Comparison of ENCODE assay signal across 8 mouse cellular contexts in genomic region chr19:5817703-5818589, GRCm38 (mm10). TPM values are rescaled to one million over a fixed set of nuclear protein-coding genes. Genes with fewer than 3 reads are reported as not detected.
DNase-seq lines count a peak whose midpoint lies in the region; ATAC-seq lines count a peak whose summit lies in the region.

No protein-coding gene starts in this region.

- H3K36me3 ChIP-seq in hindbrain, embryonic 15.5 days, result no peaks in the 10 kb centered on the region
- no peaks in the 10 kb centered on the region for H3K36me3 ChIP-seq in macrophage (ENCODE audit: inconsistent target)

- peak overlapping the region; percentile 56 for H3K9ac ChIP-seq in hindbrain, embryonic 15.5 days

- peak; percentile 73 for ATAC-seq in hindbrain, embryonic 15.5 days (ENCODE audit: low FRiP score, low read depth)

- H3K4me3 ChIP-seq in hindbrain, embryonic 15.5 days, result peak overlapping the region; percentile 24; the same call in 1 of the 2 replicates
- H3K4me3 ChIP-seq in macrophage (ENCODE audit: inconsistent target), result no peak overlapping the region

- peaks cover 30% of the 10 kb centered on the region for H3K4me1 ChIP-seq in hindbrain, embryonic 15.5 days (replicated peaks)

- peak; percentile 96 for DNase-seq in ZHBTc4 (ENCODE audit: low read depth, low spot score)
- peak; percentile 88 to 89 for DNase-seq in cerebellum, postnatal 36 days
- peak; percentile 87 to 91 for DNase-seq in frontal cortex, postnatal 36 days (ENCODE audit: low spot score in 2 of 2)
- peak; percentile 83 to 90 for DNase-seq in left cerebral cortex, adult 18-20 months (ENCODE audit: low spot score in 2 of 2)
- peak; percentile 91 to 93 for DNase-seq in right cerebral cortex, postnatal 10 days (ENCODE audit: low spot score in 2 of 2)
- DNase-seq in urinary bladder, postnatal 14 days (ENCODE audit: low spot score), result peak; percentile 93

- H3K27me3 ChIP-seq in hindbrain, embryonic 15.5 days, result no peaks in the 10 kb centered on the region

- H3K4me2 ChIP-seq in hindbrain, embryonic 15.5 days, result peak overlapping the region; percentile 50

- H3K9me3 ChIP-seq in hindbrain, embryonic 15.5 days, result no peaks in the 10 kb centered on the region

- peak overlapping the region; percentile 84 for H3K27ac ChIP-seq in hindbrain, embryonic 15.5 days (replicated peaks)
- H3K27ac ChIP-seq in macrophage, result peak overlapping the region; percentile 78

- WGBS in hindbrain, embryonic 15.5 days, result 23% methylated on average over 21 of the region's 21 CpGs
- 7% methylated on average over 21 of the region's 21 CpGs for WGBS in macrophage (ENCODE audit: missing documents)

- H3K79me2 ChIP-seq in macrophage (ENCODE audit: inconsistent target), result peaks cover 17% of the 10 kb centered on the region; the same call in 1 of the 2 replicates

RNA-seq across cellular contexts. Expression of gene Scyl1, which starts 46.7 kb away (rescaled TPM):
- 79.7 and 92.6 TPM in 2 replicates for polyA plus RNA-seq in hindbrain, embryonic 15.5 days (2015; fragmentation: Nextera tagmentation; extraction: Ambion mirVana)
- 10 to 100 TPM; 90.8 to 93.4 TPM for total RNA-seq in left cerebral cortex, adult 18-20 months (2021)
- total RNA-seq in macrophage (2018; cell fraction: chromatin; rRNA removed), result 100 to 1,000 TPM in 7 of 26 experiments, 10 to 100 TPM in 19; 63.9 to 148 (median 86.2) TPM
- 10 to 100 TPM; 31.6 to 62.4 (median 45.0) TPM for total RNA-seq in macrophage (2018; cell fraction: cytosol; rRNA removed)
- total RNA-seq in macrophage (2018; cell fraction: nucleus; rRNA removed), result 100 to 1,000 TPM in 4 of 26 experiments, 10 to 100 TPM in 22; 42.7 to 104 (median 71.0) TPM
- 46.2 to 54.8 TPM (median 52.4 TPM) in 3 replicates for polyA plus RNA-seq in macrophage (2018)

RNA-seq across cellular contexts. Expression of gene Frmd8, which starts 57.1 kb away (rescaled TPM):
- polyA plus RNA-seq in hindbrain, embryonic 15.5 days (2015; fragmentation: Nextera tagmentation; extraction: Ambion mirVana), result 17.6 and 18.0 TPM in 2 replicates
- 10 to 100 TPM; 13.5 to 13.6 TPM for total RNA-seq in left cerebral cortex, adult 18-20 months (2021)
- total RNA-seq in macrophage (2018; cell fraction: chromatin; rRNA removed), result 10 to 100 TPM in 20 of 26 experiments, 1 to 10 TPM in 6; 4.2 to 72.2 (median 26.5) TPM
- 10 to 100 TPM; 14.6 to 30.6 (median 23.5) TPM for total RNA-seq in macrophage (2018; cell fraction: cytosol; rRNA removed)
- total RNA-seq in macrophage (2018; cell fraction: nucleus; rRNA removed), result 10 to 100 TPM in 25 of 26 experiments, 1 to 10 TPM in 1; 8.8 to 44.5 (median 22.9) TPM
- 8.1 to 26.2 TPM (median 19.8 TPM) in 3 replicates for polyA plus RNA-seq in macrophage (2018)

RNA-seq across cellular contexts. Expression of gene Slc25a45, which starts 59.7 kb away (rescaled TPM):
- polyA plus RNA-seq in hindbrain, embryonic 15.5 days (2015; fragmentation: Nextera tagmentation; extraction: Ambion mirVana), result 2.6 TPM in 2 replicates
- 1 to 10 TPM; 2.3 to 3.2 TPM for total RNA-seq in left cerebral cortex, adult 18-20 months (2021)
- 100 to 1,000 TPM in 13 of 26 experiments, 10 to 100 TPM in 11, 1 to 10 TPM in 2; 8.2 to 252 (median 93.8) TPM for total RNA-seq in macrophage (2018; cell fraction: chromatin; rRNA removed)
- 10 to 100 TPM; 23.1 to 86.6 (median 55.7) TPM for total RNA-seq in macrophage (2018; cell fraction: cytosol; rRNA removed)
- total RNA-seq in macrophage (2018; cell fraction: nucleus; rRNA removed), result 100 to 1,000 TPM in 15 of 26 experiments, 10 to 100 TPM in 11; 18.0 to 263 (median 107) TPM
- 44.6 to 74.8 TPM (median 53.2 TPM) in 3 replicates for polyA plus RNA-seq in macrophage (2018)

Comparison
In these comparisons a context has a peak if more than half of its experiments do, and no peak if none do; other contexts are left out.
1. RNA of gene Slc25a45, which starts 59.7 kb away (polyA plus RNA-seq): 44.6 to 74.8 TPM in macrophage; 2.6 TPM in hindbrain, embryonic 15.5 days; every median in the first group is over 10 times any median in the second.
2. Peak in every context shown above with its lines, with median percentiles within 50 percentile points of each other: DNase-seq.